Mouse (Mus musculus) left cerebral cortex, adult 18-20 months (tissue): ENCODE measurements around the gene Taar8b. TPM values are rescaled to one million over a fixed set of nuclear protein-coding genes. Genes with fewer than 3 reads are reported as not detected.
"Not testable (repeated sequence)": the region's sequence is repeated elsewhere in the genome, so short reads cannot be mapped to it uniquely, and the experiment has no call there.

Source experiments
- DNase-seq, 2 experiments: peaks; one replicate each; pipeline ENCODE4 v3.0.0; 2021 to 2022; ENCODE audit warnings: low spot score in 2 of 2, mixed read lengths in 1 of 2
- long read RNA-seq, 2 experiments: library from polyadenylated mRNA; stranded (forward); transcript quantifications; one replicate each; pipeline ENCODE4 v2.0.0; 2021
- total RNA-seq, 2 experiments: library from RNA; stranded (reverse); gene quantifications; 2 replicates each; pipeline ENCODE4 v1.2.3; 2021

The Taar8b gene
- total RNA-seq = not detected
- long read RNA-seq, experiment 1 = 0 reads
- long read RNA-seq, experiment 2 = 0 reads

DNA sequence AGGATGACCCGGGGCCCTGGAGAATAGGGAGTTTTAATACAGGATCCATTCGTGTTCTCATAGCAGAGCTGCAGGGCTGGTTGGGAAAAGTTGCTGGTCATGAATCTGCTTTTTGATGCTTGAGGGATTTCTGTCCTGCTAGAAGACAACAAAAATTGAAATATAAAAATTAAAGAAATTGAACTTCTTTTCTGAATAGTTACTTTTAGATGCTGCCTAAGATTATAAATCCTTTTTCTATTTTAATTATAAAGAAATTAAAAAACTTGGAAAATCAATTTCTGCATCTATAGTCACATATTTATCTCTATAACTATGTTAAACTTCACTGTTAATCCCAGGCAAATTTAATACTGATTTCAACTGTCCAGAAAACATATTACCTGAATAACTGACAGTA, at the start of gene Taar8b:
Gene Taar8b, minus strand, starts transcription at position 101 of the 400 bp plus-strand sequence.
- DNase-seq = no peak

GRCm38 (mm10) chr10:24138623-24139261, 46.6 kb upstream of the Taar8b start:
- DNase-seq = no peak

DNA sequence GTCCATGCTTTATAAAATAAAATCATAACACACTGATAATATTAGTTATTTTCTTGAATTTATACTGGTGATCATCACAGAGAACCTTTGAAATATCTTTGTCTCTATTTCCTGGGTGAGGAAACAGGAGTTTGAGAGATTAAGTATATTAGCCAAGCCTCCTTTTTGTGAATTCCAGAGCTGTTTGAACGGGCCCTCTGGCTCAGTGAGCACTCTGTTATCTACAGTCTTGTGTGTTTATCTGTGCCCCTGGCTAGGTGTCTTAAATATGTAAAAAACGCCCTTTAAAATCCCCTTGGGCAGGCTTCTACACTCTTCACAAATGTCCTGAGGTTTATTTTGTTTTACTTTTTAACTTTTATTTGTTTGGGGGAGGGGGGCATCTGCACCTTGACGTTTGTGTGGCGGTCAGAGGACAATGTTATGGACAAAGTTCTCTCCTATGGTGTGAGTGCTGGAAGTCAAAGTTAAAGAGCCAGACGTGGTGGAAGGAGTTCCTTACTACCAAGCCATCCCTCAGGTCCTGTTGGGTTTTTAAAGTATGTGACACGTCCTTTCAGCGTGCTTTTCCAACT, 42.1 kb upstream of the Taar8b start:
- no peak for DNase-seq

- DNase-seq = no peak
Measured at GRCm38 (mm10) chr10:24133132-24133531, 41.0 kb upstream of the Taar8b start.

- no peak for DNase-seq
Measured at GRCm38 (mm10) chr10:24132273-24132672, 40.2 kb upstream of the Taar8b start.

DNA sequence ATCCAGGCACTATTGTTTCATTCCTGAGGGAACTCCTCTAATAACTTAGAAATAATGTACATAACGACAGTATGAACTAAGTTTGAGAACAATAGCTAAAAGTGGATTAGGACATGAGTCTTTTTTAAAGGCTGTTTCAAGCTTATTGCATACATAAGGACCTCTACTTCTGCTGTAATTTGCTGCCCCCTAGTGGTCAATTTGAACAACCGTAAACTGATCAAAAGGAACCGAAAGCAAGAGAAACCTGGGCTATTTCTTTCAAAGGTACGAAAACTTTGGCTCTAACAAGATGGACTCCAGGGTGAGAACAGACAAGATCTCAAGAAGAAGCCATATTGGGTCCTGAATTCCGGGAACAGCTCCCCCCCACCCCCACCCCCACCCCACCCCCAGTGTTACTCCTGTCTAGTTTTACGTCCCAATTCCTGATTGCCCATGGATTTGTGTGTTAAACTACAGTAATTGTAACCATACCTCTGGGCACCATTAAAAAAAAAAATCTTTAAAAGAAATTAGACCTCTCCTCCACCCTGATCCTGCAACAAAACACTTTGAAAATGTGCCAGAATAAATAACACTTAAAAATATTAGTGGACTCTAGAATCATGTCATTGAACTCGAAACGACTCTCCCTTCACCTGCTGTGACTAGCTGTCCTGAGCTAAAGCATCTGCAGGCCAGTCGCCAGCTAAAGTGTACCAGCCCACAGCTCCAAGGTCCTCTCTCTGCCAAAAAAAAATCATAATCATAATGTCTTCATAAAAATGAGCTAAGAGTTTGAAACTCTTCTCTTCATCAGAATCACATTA, 39.6 kb upstream of the Taar8b start:
- peak; percentile 46 to 60 for DNase-seq

DNA sequence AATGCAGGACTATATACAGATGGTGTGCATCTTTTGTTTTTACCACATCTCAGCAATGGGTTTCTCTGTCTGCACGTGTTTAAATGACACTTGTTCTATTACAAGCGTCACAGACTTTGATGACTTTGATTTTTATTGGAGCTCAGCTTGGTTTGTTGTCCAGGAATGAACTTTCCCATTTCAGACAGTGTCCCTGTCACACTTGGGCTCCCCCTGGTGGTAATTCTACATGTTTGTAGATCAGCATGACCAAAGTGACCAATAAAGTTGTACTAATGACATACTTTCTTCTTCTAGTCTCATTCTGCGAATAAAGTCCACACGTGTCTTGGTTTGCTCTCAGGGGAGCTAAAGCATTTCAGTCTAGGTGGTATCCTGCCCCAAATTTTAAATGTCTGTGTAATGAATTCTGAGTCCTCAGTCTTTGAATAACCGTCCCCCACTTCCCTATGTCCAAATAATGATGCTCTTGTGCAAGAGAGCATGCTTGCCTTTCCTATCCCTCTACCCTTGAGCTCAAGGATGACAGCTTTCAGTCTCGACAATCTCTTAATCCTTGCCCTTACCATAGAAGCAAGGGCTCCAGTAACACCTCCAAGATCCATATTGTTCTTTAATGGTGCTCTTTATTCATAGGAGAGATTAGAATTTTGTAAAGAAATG, 19.2 kb upstream of the Taar8b start:
- DNase-seq = peak; percentile 38 to 60

DNA sequence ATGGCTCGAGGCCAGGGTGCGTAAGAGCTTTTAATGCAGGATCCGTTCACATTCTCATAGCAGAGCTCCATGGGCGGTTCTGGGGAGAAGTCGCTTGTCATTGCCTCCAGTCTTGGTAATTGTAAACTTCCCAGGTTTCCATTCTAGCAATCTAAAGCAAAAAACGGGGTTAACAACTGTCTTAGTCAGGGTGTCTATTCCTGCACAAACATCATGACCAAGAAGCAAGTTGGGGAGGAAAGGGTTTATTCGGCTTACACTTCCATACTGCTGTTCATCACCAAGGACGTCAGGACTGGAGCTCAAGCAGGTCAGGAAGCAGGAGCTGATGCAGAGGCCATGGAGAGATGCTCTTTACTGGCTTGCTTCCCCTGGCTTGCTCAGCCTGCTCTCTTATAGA, 17.3 kb upstream of the Taar8b start, which contains the start of gene Taar9:
Gene Taar9, minus strand, starts transcription at position 101 of the 400 bp plus-strand sequence.
- not testable (repeated sequence) for DNase-seq

DNA sequence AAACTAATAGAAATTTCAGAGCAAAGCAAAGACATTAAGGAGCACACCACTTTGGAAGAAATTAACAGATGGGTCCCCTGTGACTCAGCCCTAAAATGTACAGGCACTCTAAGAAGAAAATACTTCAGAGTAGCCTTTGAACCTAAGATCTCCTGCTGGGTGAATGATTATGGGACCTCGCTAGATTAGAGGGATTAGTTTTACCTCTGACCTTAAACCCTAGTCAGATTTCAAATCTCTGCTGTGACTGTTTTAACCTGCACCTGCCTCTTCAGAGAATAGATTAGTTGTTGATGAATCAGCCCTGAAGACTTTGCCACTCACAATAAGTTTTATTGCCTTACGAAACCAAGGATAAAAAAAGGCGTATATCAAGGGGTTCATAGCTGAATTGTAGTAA, 16.1 kb upstream of the Taar8b start:
- DNase-seq = no peak

DNA sequence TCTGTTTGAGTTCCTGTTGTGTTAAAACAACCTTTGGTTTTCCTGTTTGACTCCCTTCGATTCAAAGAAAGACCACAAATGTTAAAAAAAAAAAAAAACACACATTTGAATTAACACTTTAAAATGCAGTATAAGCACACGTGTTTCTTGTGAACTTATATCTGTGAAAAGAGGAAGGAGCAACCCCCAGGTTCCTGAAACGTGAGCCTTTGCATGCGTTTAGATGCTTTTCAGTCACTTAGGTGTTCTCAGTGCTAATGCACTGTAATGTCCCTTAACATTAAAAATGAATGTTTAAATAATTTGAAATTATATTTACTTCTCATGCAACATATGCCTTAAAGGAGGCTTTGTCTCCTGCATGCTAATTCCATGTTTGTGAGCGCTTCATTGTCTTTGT, 15.7 kb upstream of the Taar8b start:
- DNase-seq = no peak

DNA sequence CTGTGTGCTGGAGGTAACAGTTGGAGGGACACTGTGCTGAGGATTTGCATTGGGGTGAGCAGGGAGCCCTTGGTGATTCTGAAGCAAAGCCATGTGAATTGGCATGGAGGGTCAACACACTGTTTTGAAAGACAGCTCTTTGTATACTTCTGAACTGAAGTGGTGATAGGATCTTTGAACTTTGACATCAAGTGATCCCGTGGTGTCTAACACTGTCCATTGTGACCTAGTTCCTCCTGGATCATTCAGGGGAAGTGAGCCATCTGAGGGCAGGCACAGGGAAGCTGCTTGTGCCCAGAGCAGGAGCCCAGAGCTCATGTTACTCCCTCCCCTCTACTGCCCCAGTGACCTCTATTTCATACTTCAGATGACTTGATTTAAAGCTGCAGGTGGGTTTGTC, 11.2 kb upstream of the Taar8b start:
- DNase-seq = not testable (repeated sequence)

DNA sequence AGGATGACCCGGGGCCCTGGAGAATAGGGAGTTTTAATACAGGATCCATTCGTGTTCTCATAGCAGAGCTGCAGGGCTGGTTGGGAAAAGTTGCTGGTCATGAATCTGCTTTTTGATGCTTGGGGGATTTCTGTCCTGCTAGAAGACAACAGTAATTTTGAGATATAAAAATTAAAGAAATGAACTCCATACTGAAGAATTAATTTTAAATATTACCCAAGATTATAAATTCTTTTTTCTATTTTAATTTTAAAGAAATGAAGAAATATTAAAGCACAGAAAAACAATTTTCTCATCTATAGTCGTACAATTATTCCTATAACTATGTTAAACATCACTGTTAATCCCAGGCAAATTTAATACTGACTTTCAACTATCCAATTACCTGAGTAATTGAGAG, 9.7 kb upstream of the Taar8b start, which contains the start of gene Taar8c:
Gene Taar8c, minus strand, starts transcription at position 101 of the 400 bp plus-strand sequence.
- not testable (repeated sequence) for DNase-seq

GRCm38 (mm10) chr10:24097010-24097409, 4.9 kb upstream of the Taar8b start:
- DNase-seq = not testable (repeated sequence)

- DNase-seq = no peak
Measured at GRCm38 (mm10) chr10:24087168-24087567, 4.9 kb downstream of the Taar8b start.

- DNase-seq = no peak
Measured at GRCm38 (mm10) chr10:24086555-24086954, 5.5 kb downstream of the Taar8b start.

- DNase-seq = no peak
Measured at GRCm38 (mm10) chr10:24085936-24086335, 6.2 kb downstream of the Taar8b start.

GRCm38 (mm10) chr10:24080166-24080565, 11.9 kb downstream of the Taar8b start:
- peak; percentile 38 to 39 for DNase-seq

GRCm38 (mm10) chr10:24076200-24076599, 15.9 kb downstream of the Taar8b start, which contains the start of gene Taar8a:
TSS of gene Taar8a (plus strand) at chr10:24076500.
- DNase-seq = not testable (repeated sequence)

- not testable (repeated sequence) for DNase-seq
Measured at GRCm38 (mm10) chr10:24074751-24075150, 17.3 kb downstream of the Taar8b start.

GRCm38 (mm10) chr10:24058986-24059385, 33.1 kb downstream of the Taar8b start:
- DNase-seq = no peak

- no peak for DNase-seq
Measured at GRCm38 (mm10) chr10:24052039-24052438, 40.1 kb downstream of the Taar8b start.
